Mouse (Mus musculus) monocyte, adult 2 months (primary cell): ENCODE data around the gene Epc2.
"Not testable (repeated sequence)": the region's sequence is repeated elsewhere in the genome, so short reads cannot be mapped to it uniquely, and the experiment has no call there.

Experiments
- DNase-seq, 2 experiments: peaks; one replicate each; pipeline ENCODE4 v3.0.0; 2022; ENCODE audit warnings: low spot score in 2 of 2, low read depth in 1 of 2

The Epc2 gene

DNA sequence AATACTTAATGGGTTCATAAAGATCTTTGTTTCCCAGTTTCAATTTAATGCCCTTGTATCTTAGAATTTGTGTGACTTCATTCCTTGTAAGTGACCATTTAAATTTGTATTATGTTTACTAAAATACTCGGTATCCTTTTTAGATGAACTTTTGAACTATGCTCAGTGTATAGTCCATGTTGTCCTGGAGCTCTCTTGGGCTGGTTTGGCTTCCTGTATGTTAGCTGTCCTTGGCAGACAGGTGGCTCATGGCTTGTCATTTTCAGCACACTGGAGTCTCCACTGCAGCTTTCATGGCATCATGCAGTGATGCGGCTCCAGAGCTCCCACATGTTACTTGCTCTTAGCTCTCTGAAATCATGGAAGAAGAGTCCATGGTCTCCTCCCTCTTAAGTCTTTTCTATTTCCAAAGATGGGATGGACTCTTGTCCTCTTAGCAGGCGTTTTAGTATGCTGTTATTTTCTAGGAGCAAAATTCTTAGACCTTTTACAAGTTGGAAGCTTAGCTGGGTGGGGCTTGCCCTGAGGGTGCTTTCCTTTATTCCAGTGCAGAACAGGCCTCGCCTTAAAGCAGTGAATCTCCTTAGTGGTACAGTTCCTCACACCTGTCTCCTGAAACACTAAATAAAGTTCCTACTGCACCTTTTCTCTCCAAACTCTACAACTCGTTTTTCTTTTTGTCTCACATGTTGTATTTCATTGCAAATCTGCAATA is 20.5 kb downstream of the Epc2 start:
- DNase-seq: no peak

DNA sequence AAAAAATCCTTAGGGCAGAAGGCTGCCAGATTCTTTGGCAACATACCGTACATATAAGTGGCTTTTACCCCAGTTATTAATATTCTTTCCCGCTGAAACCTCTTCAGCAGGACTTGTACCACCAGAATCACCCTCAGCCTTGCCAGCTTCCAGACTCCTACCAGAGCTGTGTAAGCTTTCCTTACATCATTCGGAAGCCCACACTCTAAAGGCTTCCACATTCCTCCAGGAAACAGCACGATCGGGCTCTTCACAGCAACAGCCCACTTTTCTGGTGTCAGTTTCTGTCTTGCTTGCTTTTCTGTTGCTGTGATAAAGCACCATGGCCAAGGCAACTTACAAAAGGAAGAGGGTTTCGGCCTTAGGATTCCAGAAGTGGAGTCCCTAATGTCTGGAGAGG is 21.2 kb downstream of the Epc2 start:
- no peak for DNase-seq

DNA sequence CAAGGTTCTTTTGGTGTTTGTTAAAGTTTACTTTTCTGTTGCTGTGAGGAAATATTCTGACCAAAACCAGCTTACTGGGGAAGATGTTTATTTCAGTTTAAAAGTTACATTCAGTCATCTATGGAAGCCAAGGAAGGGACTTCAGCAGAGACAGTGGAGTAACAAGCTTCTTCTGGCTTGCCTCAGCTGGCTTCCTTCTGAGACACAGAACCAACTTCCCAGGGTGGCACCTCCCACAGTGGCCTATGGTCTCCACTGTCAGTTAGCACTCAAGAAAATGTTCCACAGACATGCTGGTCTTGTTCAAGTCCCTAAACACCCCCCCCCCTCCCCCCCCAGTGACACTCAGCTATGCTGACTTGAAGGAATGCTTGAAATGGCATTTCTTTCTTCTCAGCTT is 30.9 kb downstream of the Epc2 start:
- DNase-seq: no peak

DNA sequence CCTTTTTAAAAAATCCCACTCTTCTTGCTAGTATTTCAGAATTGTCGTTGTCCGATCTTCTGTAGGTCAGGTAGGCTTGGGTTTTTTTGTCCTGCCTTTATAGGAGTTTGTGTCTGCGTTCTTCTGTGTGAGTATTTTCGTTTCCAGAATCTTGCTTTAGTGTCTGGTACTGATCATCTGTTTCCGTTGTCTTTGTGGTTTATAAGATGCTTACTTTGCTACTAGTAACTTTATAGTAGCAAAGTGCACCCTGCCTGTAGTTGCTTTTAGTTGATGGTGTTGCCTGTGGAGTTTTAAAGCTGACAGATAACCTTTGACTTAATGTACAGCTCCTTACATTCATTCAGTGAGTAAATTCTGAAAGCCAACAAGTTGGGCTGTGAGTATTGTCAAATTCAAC is 32.1 kb downstream of the Epc2 start:
- no peak for DNase-seq

DNA sequence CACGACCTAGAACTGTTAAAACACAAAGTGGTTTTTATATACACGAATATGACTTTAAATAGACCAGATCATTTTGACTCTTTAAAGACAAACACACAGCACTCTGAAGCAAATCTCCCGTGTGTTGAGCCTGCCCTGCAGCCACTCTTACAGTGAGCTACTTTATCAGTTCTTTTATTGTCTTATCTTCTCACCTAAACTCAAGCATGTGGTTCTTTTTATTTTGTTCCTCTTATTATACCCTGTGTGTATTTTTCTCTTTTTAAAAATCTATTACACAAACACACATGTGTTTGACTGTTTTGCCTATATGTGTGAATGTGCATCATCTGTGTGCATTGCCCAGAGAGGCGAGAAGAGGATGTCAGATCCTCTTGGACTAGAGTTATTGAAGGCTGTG is 50.1 kb downstream of the Epc2 start:
- DNase-seq: no peak

DNA sequence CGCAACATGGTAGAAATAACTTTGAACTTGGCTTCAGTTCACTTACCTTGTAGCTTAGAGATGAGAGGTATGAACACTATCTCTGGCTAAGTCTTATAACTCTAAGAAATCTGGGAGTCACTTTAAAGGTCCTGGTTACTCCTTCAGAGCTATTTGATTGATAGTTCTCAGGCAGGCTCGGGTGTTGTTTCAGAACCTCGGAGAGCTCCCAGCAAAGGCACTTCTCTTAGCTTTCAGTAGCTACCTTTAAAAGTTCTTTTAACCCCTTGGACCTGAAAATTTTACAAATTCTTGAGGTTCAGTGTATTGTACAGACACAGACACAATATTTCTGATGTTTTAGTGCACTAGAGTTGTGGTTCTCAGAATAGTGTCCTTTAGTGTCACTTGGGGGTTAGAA is 52.3 kb downstream of the Epc2 start:
- DNase-seq: no peak

DNA sequence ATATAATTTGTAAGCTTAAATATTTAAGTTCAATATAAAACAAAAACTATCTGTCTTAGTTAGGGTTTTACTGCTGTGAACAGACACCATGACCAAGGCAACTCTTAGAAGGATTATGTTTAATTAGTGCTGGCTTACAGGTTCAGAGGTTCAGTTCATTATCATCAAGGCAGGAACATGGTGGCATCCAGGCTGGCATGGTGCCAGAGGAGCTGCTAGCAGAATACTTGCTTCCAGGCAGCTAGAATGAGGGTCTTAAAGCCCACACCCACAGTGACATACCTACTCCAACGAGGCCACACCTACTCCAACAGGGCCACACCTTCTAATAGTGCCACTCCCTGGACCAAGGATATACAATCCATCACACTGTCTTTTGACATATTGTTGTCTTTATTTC is 53.9 kb downstream of the Epc2 start:
- not testable (repeated sequence) for DNase-seq

DNA sequence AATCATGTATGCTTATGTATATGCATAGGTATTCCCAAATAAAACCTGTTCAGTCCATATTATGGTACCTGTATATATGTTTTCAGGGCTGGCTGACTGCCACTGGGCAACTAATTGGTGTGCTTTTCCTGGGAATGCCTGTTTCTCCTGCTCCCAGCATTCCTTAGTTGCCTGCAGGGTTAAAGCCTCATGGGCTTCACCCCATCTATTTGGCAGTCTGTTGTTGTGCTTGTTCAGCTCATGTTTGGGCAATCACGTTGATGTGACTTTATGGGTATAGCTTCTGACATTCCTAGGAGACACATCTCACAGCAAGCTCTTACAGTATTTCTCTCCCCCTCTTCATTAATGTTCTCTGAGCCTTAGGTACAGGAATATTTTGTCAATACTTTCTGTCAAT is 59.5 kb downstream of the Epc2 start:
- no peak for DNase-seq

DNA sequence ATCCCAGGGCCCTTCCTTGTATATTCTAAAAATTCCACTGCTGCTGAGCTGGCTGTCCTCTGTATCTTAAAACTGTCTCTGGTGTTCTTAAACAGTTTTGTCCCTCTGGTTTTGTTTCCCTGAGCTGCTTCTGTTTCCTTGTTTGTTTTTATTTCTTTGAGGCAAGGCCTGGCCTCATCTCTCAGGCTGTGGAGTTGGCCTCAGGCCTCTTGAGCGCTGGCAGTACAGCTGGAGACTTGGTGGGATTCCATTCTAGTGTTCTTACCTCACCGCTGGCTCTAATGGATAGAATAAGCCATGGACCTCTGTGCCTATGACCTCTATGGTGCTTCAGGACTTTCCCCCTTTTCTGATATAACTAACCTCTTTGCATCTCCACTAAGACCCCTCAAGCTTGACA is 64.7 kb downstream of the Epc2 start:
- no peak for DNase-seq

DNA sequence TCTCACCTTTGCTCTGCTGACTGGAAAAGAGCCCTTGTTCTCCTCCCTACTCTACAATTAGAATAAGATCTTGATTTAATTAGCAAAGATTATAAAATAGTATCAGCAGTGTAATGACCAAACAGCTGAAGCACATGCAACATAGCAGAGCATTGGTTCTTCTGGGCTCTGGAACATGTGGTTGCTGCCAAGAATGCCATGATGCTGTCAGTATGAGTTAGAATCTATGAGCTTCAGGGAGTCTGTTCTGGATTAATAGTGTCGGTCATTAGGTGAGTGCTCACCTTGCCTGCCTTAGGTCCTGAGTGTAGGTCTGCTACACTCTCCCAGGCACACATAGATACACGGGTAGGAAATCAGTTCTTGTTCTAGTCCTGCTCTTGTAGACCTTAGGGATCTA is 69.1 kb downstream of the Epc2 start:
- DNase-seq: no peak

DNA sequence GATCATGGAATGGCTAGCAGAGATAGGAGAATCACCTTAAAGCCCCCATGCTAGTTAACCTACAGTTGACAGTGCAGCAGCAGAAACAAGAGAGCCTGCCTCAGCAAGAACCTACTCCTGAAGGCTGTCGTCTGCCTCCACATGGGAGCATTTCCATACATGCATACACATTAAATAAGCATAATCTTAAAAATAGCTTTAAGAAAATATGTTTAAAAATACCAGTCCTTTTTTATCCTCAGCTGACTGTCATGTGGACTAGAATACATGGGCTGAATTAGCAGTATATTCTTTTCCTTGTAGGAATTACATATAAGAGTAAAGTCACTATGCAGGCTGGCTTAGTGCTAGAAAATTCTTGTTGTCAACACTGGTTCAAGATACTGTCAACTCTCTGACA is 69.7 kb downstream of the Epc2 start:
- DNase-seq: no peak

DNA sequence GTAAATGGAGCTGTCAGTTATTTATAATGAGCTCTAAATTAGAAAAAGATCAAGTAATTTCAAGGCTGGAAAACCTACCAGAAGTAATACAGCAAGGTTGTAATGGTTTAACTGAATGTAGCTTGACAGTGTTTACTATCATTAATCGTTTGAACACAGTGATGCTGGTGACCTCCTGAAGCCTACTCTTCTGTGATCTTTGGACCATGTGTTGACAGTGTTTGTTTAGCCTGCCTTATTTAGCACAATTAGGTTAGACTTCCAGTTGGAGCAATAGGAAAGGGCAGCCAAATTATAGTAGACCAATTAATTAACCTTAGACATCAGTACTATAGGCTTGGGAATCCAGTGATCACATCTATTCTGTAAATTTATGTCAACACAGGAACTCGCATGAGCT is 70.3 kb downstream of the Epc2 start:
- DNase-seq: no peak

DNA sequence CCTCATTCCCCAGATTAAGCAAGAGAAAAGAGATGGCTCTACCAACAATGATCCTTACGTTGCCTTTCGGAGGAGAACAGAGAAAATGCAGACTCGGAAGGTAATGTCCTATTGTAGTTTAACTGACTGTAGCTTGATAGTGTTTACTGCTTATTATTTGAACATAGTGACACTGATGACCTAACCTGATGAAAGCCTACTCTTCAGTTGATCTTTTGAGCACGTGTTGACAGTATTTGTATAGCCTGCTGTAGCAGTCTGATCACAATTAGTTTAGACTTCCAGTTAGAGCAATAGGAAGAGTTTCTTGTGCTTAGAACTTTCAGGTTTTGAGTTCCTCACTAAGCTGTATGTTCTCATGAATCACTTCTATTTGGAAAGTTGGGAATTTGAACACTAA is 71.3 kb downstream of the Epc2 start:
- no peak for DNase-seq

DNA sequence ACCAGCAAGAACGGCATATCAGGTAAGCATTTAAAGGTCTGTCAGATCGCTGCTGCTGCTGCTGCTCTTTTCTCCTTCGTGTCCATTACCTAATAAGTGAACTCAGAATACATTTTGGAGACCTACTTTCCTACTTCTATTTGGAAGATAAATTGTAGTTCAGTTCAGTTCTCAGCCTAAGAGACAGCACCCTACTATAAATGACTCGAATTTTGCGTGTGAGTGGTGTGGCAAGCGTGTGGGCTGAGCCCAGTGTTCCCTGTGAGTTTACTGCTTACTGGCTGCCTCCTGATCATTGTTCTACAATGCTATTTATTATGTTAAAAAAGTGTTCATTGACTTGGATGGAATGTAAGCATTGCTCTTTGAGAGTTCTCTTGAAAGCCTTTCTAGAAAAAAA is 85.9 kb downstream of the Epc2 start:
- no peak for DNase-seq

DNA sequence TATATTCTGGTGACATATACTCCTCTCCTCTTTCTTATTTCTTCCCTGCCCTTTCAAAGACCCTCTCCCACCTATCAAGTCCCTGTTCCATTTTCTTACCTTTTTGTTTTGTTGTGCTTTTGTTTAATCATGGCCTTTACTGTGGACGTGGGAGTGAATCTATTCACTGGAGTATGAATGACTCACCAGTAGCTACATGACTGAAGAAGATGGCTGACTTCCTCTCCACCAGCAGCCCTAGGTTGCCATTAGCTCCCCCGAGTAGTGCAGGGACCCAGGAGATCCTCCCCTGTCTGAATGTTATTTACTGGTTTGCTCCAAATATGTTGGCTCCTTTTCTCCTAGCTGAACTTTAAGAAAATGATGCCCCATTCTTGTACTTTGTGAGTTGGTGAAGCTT is 86.8 kb downstream of the Epc2 start:
- no peak for DNase-seq

DNA sequence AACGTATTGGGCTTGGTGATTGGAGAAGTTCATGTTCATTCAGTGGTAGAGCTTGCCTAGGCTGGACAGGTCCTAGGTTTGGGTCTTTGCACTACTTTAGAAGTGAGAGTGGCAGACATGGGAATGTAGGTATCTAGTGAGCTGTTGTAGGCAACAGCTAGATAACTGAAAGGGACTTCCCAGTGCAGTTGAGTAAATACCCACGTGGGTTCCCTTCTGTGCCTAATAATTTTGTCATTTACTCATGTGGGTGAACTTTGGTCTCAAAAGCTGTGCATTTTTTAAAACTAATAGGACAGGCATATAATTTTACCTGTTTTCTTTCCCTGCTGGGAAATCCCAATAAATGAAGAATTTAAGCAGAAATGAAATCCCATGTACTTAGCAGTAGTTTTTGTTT is 88.5 kb downstream of the Epc2 start:
- DNase-seq: no peak

DNA sequence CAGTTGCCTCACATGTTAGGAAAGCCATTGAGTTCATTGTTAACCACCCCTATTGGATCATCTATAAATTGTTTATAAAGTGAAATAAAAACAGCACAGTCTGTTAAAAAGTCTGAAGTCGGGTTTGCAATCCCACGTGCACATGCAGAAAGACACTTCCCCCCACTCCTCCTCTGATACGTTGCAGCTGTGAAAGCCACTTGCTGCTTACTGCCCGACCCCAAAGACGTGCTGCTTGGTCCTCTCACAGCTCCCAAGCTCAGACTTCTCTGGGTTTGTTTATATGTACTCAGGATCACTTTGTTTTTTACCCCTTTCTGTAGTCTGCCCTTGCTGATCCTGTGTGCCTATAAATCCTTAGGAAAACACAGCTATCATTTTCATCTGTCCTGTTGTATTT is 96.5 kb downstream of the Epc2 start:
- DNase-seq: no peak

DNA sequence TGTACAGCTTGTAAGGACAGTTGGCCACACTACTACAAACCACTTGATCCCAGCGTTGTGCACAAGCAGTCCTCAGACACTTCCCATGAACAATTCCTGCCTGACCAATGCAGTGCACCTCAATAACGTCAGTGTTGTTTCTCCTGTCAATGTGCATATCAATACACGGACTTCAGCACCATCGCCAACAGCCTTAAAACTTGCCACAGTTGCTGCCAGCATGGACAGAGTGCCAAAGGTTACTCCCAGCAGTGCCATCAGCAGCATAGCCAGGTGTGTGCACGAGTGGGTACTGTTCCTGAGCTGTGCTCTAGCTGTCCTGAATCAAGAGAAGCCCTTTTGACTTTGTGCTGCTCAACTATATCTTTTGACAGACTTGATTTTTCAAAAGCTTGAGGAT is 97.2 kb downstream of the Epc2 start:
- DNase-seq: no peak

DNA sequence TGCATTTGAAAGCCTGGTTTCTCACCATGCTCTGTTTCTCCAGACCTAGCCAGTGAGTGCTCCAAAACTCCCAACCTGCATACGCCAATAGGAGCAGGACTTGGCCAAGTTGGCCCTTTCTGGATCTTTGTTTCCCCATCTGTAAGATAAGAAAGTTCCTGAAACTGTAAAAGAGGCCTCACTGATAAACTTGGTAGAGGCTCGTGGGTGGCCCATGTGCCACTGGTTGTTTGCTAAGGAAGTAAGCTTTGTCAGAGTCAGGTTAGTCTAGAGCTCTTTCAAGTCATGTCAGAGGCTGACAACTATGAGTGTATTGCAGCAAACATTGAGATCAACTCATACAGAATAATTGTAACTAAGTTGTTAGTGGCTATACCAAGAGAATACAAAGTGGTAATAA is 101.8 kb downstream of the Epc2 start:
- no peak for DNase-seq

DNA sequence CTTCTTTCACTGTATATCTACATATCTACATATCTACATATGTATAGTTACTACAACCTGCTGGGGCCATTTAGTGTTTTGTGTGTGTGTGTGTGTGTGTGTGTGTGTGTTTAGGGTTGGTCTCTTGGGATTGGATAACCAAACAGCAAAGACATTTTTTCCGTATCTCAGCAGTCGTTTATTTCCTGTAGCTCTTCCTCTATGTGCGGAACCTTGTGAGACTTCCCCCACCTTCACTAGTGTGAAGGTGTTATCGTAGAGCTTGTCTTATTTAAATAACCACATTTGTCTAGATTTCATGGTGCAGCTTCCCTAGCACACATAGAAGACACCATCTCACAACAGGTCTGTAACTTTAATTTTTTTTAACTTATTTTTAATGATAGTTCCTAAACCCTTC is 106.1 kb downstream of the Epc2 start:
- no peak for DNase-seq

DNA sequence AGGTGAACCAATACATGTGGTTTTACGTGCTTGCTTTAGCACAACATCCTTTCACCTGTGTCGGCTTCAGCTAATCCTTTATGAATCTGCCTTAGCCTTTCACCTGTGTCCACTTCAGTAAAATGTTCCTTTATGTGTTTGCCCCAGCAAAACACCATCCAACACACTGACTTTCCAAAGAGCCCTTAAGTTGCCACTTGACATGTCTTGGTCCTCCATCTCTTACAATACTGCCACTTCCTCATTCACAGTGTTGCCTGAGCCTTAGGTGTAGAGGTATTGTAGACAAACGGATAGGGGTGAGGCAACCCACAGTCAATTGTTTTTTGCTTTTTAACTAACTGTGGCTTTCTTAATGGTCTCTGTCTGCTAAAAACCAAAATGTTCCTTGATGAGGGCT is 107.1 kb downstream of the Epc2 start:
- DNase-seq: no peak

DNA sequence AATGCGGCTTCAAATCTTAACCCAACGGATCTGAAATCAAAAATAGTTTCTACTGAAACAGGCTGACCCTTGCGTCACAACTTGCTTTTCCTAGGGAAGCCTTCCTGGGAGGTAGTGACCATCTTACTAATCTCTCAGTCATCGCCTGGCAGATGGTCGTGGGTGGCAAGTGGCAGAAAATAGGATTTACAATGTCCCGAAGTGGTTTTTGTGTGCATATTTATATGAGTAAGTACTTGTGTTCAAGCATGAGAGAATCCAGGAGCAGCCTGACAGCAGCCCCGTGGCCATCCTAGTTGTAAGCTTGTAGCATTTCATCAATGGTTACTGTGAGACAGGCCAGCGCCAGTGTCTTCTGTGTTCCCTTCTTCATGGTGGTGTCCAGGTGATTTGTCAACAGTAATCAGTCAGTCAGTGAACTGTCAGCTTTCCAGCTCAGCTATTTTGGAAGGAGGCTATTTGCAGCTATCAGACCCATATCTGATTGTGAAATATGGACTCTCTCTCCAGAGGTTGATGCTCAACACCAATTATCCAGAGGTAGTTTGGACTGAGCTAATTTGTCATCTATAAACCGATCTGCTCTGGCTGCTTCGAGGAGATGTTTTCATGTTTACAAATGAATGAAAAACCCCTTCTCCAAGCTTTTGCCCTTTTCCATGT is 111.5 kb downstream of the Epc2 start:
- DNase-seq: no peak
